Mouse (Mus musculus) testis, adult 2 months (tissue): ENCODE data around the gene Gpr137.

ENCODE experiments used
- CTCF ChIP-seq: fragments of 200-500 bp; IDR thresholded peaks from 2 replicates; pipeline ENCODE4 v1.5.1; 2012; ENCODE audit warnings: low read depth, mild to moderate bottlenecking, inconsistent platforms, low read length, moderate library complexity; ENCODE audit not compliant: control insufficient read depth, insufficient read depth, insufficient replicate concordance
- POLR2A ChIP-seq: fragments of 200-500 bp; IDR thresholded peaks from 2 replicates; pipeline ENCODE4 v1.6.1; 2012; ENCODE audit warnings: low read depth, mild to moderate bottlenecking, inconsistent platforms, low read length, moderate library complexity; ENCODE audit not compliant: control insufficient read depth

GRCm38 (mm10) chr19:6934195-6934977 lies 7.9 kb downstream of the Gpr137 start, which contains the start of gene Kcnk4:
- no peak for TF ChIP-seq POLR2A
- TF ChIP-seq CTCF = no peak
